9 mouse cellular contexts compared by ENCODE assay signal in genomic region chr10:79803716-79804323, GRCm38 (mm10). TPM values are rescaled to one million over a fixed set of nuclear protein-coding genes. Genes with fewer than 3 reads are reported as not detected.
A peak's percentile ranks its signal among the peaks of the same experiment; 100 is the strongest.
DNase-seq lines count a peak whose midpoint lies in the region; ATAC-seq lines count a peak whose summit lies in the region.
"Had no signal": no experiment of that assay in that cellular context is flagged by ENCODE, and none has a peak within 500 bp of the region (broad histone marks: within the 10 kb centered on the region; RNA-seq: fewer than 3 reads in every experiment).

No protein-coding gene starts in this region.

- H3K27ac ChIP-seq in heart, embryonic 15.5 days, result peak overlapping the region; percentile 53; the same call in 1 of the 2 replicates
- peak overlapping the region; percentile 96 for H3K27ac ChIP-seq in midbrain, embryonic 12.5 days (replicated peaks)

- no peaks in the 10 kb centered on the region for H3K36me3 ChIP-seq in heart, embryonic 15.5 days
- H3K36me3 ChIP-seq in midbrain, embryonic 12.5 days, result peaks cover 23% of the 10 kb centered on the region
- H3K36me3 ChIP-seq: G1E had no signal

- H3K4me2 ChIP-seq in heart, embryonic 15.5 days, result peak overlapping the region; percentile 34
- peak overlapping the region; percentile 63 for H3K4me2 ChIP-seq in midbrain, embryonic 12.5 days (replicated peaks)

- peak; percentile 23 for DNase-seq in kidney, adult 18-20 months
- no peak for DNase-seq in kidney, adult 8-10 months
- peak; percentile 74 for DNase-seq in embryo, embryonic 11.5 days (ENCODE audit: low read depth, low spot score)
- DNase-seq in layer of hippocampus, adult 9-11 months, result peak; percentile 95
- DNase-seq in testis, postnatal 14 days (ENCODE audit: low spot score), result peak; percentile 79

- H3K4me1 ChIP-seq in heart, embryonic 15.5 days (replicated peaks), result peaks cover 38% of the 10 kb centered on the region
- H3K4me1 ChIP-seq in midbrain, embryonic 12.5 days, result peaks cover 72% of the 10 kb centered on the region

- no peaks in the 10 kb centered on the region for H3K9me3 ChIP-seq in heart, embryonic 15.5 days (replicated peaks)
- H3K9me3 ChIP-seq in midbrain, embryonic 12.5 days, result no peaks in the 10 kb centered on the region
- H3K9me3 ChIP-seq: G1E had no signal

- H3K27me3 ChIP-seq in heart, embryonic 15.5 days, result no peaks in the 10 kb centered on the region
- no peaks in the 10 kb centered on the region for H3K27me3 ChIP-seq in midbrain, embryonic 12.5 days

- WGBS in heart, embryonic 15.5 days, result 20% methylated on average over 29 of the region's 29 CpGs
- WGBS in midbrain, embryonic 12.5 days, result 2% methylated on average over 29 of the region's 29 CpGs

- no peak overlapping the region; the same call in 1 of the 2 replicates for H3K4me3 ChIP-seq in heart, embryonic 15.5 days
- peak overlapping the region; percentile 30 for H3K4me3 ChIP-seq in midbrain, embryonic 12.5 days

- ATAC-seq in heart, embryonic 15.5 days (replicated peaks; ENCODE audit: insufficient number of reproducible peaks, insufficient read depth, low FRiP score, low read depth), result no peak; the same call in 1 of the 2 replicates
- peak; percentile 95 for ATAC-seq in midbrain, embryonic 12.5 days (ENCODE audit: low FRiP score, low read depth)
- no peak for ATAC-seq in megakaryocyte, adult 5-6 weeks (ENCODE audit: poor library complexity, severe bottlenecking)

- no peak overlapping the region for H3K9ac ChIP-seq in heart, embryonic 15.5 days
- 0 out of 2 replicates have a peak overlapping the region, but pooled peaks have one; percentile 11 for H3K9ac ChIP-seq in midbrain, embryonic 12.5 days (replicated peaks)

RNA-seq across cellular contexts. Expression of gene Palm, which starts 10.4 kb away (rescaled TPM):
- polyA plus RNA-seq in heart, embryonic 15.5 days (2015; fragmentation: Nextera tagmentation; extraction: Ambion mirVana), result 57.8 and 73.1 TPM in 2 replicates
- polyA plus RNA-seq in midbrain, embryonic 12.5 days (2016; fragmentation: Nextera tagmentation; extraction: Ambion mirVana), result 198 and 204 TPM in 2 replicates
- 39.3 and 42.2 TPM in 2 replicates for total RNA-seq in megakaryocyte, adult 5-6 weeks (2015)
- total RNA-seq in megakaryocyte, adult 5-6 weeks (2017), result 30.2 and 35.5 TPM in 2 replicates

RNA-seq across cellular contexts. Expression of gene Prss57, which starts 13.1 kb away (rescaled TPM):
- 0.49 and 5.1 TPM in 2 replicates for polyA plus RNA-seq in heart, embryonic 15.5 days (2015; fragmentation: Nextera tagmentation; extraction: Ambion mirVana)
- 0.27 TPM in 1 of 2 replicates, not detected in the other for polyA plus RNA-seq in midbrain, embryonic 12.5 days (2016; fragmentation: Nextera tagmentation; extraction: Ambion mirVana)
- total RNA-seq in megakaryocyte, adult 5-6 weeks (2015), result 2.7 and 5.6 TPM in 2 replicates
- 1.2 and 1.8 TPM in 2 replicates for total RNA-seq in megakaryocyte, adult 5-6 weeks (2017)
- polyA plus RNA-seq: G1E had no signal

RNA-seq across cellular contexts. Expression of gene Misp, which starts 17.0 kb away (rescaled TPM):
- polyA plus RNA-seq in heart, embryonic 15.5 days (2015; fragmentation: Nextera tagmentation; extraction: Ambion mirVana), result 0.81 and 1.3 TPM in 2 replicates
- polyA plus RNA-seq in midbrain, embryonic 12.5 days (2016; fragmentation: Nextera tagmentation; extraction: Ambion mirVana), result 0.94 and 1.0 TPM in 2 replicates
- total RNA-seq in megakaryocyte, adult 5-6 weeks (2015), result not detected in 2 replicates
- total RNA-seq in megakaryocyte, adult 5-6 weeks (2017), result not detected in 2 replicates
- polyA plus RNA-seq: G1E had no signal

RNA-seq across cellular contexts. Expression of gene Fstl3, which starts 26.7 kb away (rescaled TPM):
- polyA plus RNA-seq in heart, embryonic 15.5 days (2015; fragmentation: Nextera tagmentation; extraction: Ambion mirVana), result 29.0 and 30.9 TPM in 2 replicates
- 1.0 and 1.6 TPM in 2 replicates for polyA plus RNA-seq in midbrain, embryonic 12.5 days (2016; fragmentation: Nextera tagmentation; extraction: Ambion mirVana)
- 3.9 and 5.3 TPM in 2 replicates for total RNA-seq in megakaryocyte, adult 5-6 weeks (2015)
- 1.7 and 2.7 TPM in 2 replicates for total RNA-seq in megakaryocyte, adult 5-6 weeks (2017)

RNA-seq across cellular contexts. Expression of gene Rnf126, which starts 37.1 kb away (rescaled TPM):
- polyA plus RNA-seq in heart, embryonic 15.5 days (2015; fragmentation: Nextera tagmentation; extraction: Ambion mirVana), result 54.0 and 65.5 TPM in 2 replicates
- 98.8 and 104 TPM in 2 replicates for polyA plus RNA-seq in midbrain, embryonic 12.5 days (2016; fragmentation: Nextera tagmentation; extraction: Ambion mirVana)
- total RNA-seq in megakaryocyte, adult 5-6 weeks (2015), result 30.4 and 34.0 TPM in 2 replicates
- 12.5 and 13.0 TPM in 2 replicates for total RNA-seq in megakaryocyte, adult 5-6 weeks (2017)

Comparison
In these comparisons a context has a peak if more than half of its experiments do, and no peak if none do; other contexts are left out.
1. DNase-seq: peak in kidney, adult 18-20 months (single experiment), embryo, embryonic 11.5 days (single experiment), layer of hippocampus, adult 9-11 months (single experiment) and testis, postnatal 14 days (single experiment); none in kidney, adult 8-10 months (0 of 2).